Mouse (Mus musculus) neural tube, embryonic 12.5 days (tissue): ENCODE results near the gene Grip2. TPM values are rescaled to one million over a fixed set of nuclear protein-coding genes. Genes with fewer than 3 reads are reported as not detected.
A peak's percentile ranks its signal among the peaks of the same experiment; 100 is the strongest.

ENCODE experiments used
- ATAC-seq: fragments of 200-750 bp; cut with Nextera tagmentation; 2 replicates; pipeline ENCODE4 v1.8.0; 2017; ENCODE audit warnings: low read depth, mild to moderate bottlenecking, moderate TSS enrichment, moderate library complexity; ENCODE audit not compliant: low FRiP score
- H3K27ac ChIP-seq: fragments of 300-500 bp; sonication (generic); 2 replicates; pipeline ENCODE4 v1.5.1; 2016
- H3K27me3 ChIP-seq: fragments of 300-500 bp; sonication (generic); replicated peaks from 2 replicates; pipeline ENCODE4 v1.6.1; 2016; ENCODE audit warnings: mild to moderate bottlenecking
- H3K36me3 ChIP-seq: fragments of 300-500 bp; sonication (generic); 2 replicates; pipeline ENCODE4 v1.6.1; 2016; ENCODE audit warnings: mild to moderate bottlenecking
- H3K4me1 ChIP-seq: fragments of 300-500 bp; sonication (generic); 2 replicates; pipeline ENCODE4 v1.6.1; 2016
- H3K4me2 ChIP-seq: fragments of 300-500 bp; sonication (generic); replicated peaks from 2 replicates; pipeline ENCODE4 v1.6.1; 2016; ENCODE audit warnings: mild to moderate bottlenecking
- H3K4me3 ChIP-seq: fragments of 300-500 bp; sonication (generic); 2 replicates; pipeline ENCODE4 v1.5.1; 2016
- H3K9ac ChIP-seq: fragments of 300-500 bp; sonication (generic); 2 replicates; pipeline ENCODE4 v1.6.1; 2016; ENCODE audit warnings: mild to moderate bottlenecking
- H3K9me3 ChIP-seq: fragments of 300-500 bp; sonication (generic); 2 replicates; pipeline ENCODE4 v1.6.1; 2016; ENCODE audit warnings: mild to moderate bottlenecking
- WGBS: fragments of 180-500 bp; shearing (Covaris S2); methylation state at CpG from one replicate; pipeline ENCODE4 v1.1.7; 2016; 5-methylcytosine and 5-hydroxymethylcytosine counted together
- polyA plus RNA-seq: library from polyadenylated mRNA; unstranded; fragments of >200 nt; fragmentation: Nextera tagmentation; extraction: Ambion mirVana; gene quantifications from 2 replicates; pipeline ENCODE4 v1.2.1, GENCODE M21; 2016

Grip2 gene
- polyA plus RNA-seq, 1 experiment from 2014 or later: 4.9 TPM

- Histone ChIP-seq H3K4me3 (no peak overlapping the region), H3K27ac (peak overlapping the region; percentile 57), H3K4me2 (no peak overlapping the region), H3K9me3 (no peaks in the 10 kb centered on the region), H3K27me3 (no peaks in the 10 kb centered on the region), H3K36me3 (peaks cover 29% of the 10 kb centered on the region), H3K4me1 (peaks cover 29% of the 10 kb centered on the region), H3K9ac (peak overlapping the region; percentile 29; the same call in 1 of the 2 replicates)
- ATAC-seq: no peak; the same call in 1 of the 2 replicates
- WGBS: 11% methylated on average over 4 of the region's 4 CpGs
Observed at GRCm38 (mm10) chr6:91712097-91712854, 114.8 kb downstream of the Grip2 start.

Other genes with a start within 250 kb of the Grip2 start
- gene Slc6a6, start 143.2 kb downstream of the Grip2 start, polyA plus RNA-seq: 60.8 and 72.4 TPM in 2 replicates
- gene Ccdc174, start 50.8 kb upstream of the Grip2 start, polyA plus RNA-seq: 48.9 and 55.2 TPM in 2 replicates
- 0.62 and 0.93 TPM in 2 replicates for gene 4930590J08Rik, start 75.6 kb upstream of the Grip2 start, polyA plus RNA-seq
- 14.0 and 14.8 TPM in 2 replicates for gene Fgd5, start 151.6 kb upstream of the Grip2 start, polyA plus RNA-seq